Mouse (Mus musculus): ENCODE measurements around the gene N4bp2l1.

DNA sequence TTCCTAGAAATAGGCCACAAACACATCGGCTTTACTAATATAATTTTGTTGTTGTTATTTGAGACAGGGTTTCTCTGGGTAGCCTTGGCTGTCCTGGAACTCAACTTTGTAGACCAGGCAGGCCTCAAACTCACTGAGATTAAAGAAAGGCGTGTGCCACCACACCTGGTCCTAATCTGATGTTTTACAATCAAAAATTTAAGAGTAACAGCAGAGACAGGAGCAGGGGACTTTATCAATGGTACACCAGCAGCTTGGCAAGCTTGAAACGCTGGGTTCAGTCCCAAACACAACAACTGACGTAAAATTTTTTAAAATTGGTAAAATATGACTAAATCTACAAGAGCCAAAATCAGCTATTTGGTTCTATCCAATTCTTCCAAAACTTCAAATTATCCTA lies 47.9 kb upstream of the N4bp2l1 start:
- TF ChIP-seq CTCF (conservative IDR thresholded peaks at IDR 0.05; ENCODE audit: low read length) (no peak), POU5F1 (IDR thresholded peaks at IDR 0.05; ENCODE audit: borderline replicate concordance, low read length) (no peak), NANOG (IDR thresholded peaks at IDR 0.05; ENCODE audit: borderline replicate concordance, low read length) (no peak)
